Mouse (Mus musculus) cerebellum, adult 11 months (tissue): ENCODE data around the gene Rae1.
A peak's percentile ranks its signal among the peaks of the same experiment; 100 is the strongest.

Source experiments
- DNase-seq: peaks from one replicate; pipeline ENCODE4 v3.0.0; 2022

Rae1 gene

DNA sequence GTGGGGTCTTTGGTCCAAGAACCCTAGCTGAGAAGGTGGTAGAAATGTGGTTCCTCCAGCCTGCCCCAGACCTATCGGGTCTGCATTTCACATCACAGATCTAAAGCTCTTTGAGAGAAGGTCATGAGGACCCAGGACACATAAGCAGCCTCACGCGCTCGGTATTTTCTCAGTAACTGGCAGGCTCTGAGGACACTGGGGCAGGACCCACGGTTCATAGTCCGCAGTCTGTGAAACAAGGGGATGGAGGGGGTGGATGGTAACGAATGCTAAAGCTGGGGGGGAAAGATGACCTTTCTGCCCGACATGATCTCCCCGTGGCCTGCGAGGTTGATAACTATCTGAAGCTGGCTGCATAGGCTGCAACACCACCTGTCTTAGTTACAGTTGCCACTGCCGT, 2.2 kb upstream of the Rae1 start:
- no peak for DNase-seq

DNA sequence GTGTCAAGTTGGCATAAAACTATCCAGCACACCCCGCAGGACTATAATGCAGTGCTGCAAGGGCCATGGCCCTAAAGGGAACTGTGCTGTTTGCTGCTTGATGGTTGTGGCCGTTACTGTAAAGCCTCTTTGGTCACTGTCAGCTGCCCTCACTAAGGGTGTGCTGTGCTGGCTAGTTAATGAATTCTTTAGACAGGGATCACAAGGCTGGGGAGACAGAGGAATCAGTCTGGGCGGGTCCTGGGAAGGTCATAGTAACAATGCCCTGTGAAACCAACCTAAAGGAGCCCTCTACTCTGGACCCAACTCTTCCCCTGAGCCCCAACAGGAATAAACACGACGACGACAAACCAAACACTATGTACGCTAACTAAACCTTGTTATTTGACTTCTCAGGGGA, 1.4 kb upstream of the Rae1 start:
- DNase-seq = no peak

DNA sequence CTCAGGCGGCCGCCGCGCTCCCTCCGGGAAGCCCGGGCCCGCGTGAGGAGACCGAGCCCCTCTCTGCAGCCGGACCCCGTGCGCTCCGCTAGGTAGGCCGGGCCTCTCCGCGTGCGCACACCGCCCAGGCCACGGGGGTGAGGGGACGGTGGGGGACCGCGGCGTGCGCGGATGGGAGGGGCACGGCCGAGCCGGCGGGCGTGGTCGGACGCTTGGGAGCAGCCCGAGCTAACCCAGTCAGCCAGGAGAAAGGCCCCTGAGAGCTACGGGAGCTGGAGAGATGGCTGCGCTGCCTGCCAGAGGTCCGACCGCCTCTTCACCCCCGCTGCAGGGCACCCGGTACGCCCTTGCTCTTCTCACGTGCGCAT, 352 bp downstream of the Rae1 start:
- DNase-seq = no peak

DNA sequence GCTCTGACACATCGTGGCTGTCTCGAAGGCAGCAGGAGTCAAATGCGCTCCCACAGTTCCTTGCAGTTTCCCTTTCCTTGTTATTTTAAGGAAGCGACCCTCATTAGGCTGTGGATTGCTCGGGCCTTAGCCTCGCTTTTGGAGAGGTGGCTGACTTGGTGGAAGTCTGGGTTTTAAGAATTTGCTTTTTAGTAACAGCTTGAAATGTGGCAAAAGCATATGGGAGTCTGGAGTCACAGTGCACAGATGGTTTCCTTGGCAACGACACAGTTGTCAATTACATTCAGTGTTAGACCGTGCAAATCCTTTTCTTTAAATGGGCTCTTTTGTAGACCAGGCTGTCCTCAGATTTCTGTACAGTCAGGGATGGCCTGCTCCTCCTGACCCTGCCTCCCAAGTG, 1.0 kb downstream of the Rae1 start:
- no peak for DNase-seq

DNA sequence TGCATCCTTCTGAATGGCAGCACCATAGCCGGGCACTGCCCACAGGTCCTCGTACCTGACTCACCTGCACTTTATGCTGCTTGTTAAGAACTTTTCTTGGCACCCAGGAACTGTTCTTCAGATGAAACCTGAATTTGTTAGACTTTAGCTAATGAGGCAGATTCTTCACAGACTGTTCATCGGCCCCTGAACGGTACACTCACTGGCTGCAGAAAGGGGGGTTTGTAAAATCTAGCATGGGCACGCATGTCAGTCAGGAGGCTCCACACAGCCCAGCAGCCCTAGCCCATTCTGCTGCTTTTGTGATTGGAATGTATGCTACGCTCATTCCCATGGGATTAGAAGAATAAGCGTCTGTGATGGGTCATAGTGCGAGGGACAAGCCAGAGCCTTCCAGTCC, 3.8 kb downstream of the Rae1 start:
- no peak for DNase-seq

DNA sequence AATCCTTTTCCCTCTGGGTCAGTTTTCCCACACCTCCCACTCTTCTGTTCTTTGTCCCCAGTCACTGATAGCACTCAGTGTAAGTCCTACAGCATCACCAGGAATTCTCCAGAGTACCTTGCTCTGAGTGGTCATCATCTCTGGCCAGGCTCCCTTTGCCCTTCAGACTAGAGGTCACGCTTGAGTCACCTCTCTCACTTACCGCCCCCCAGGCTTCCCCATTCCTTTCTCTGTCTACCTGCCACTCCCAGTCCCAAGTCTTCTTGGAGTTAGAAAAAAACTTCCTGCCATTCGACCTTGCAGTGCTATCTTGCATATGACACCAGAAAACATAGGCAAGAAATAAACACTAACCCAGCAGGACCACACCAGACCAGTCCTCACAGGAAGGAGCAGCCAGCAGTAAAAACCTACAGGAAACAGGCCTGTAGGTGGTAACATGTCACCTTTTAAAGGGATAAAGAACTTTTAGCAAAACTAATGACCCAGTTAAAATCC, 10.4 kb downstream of the Rae1 start:
- no peak for DNase-seq

DNA sequence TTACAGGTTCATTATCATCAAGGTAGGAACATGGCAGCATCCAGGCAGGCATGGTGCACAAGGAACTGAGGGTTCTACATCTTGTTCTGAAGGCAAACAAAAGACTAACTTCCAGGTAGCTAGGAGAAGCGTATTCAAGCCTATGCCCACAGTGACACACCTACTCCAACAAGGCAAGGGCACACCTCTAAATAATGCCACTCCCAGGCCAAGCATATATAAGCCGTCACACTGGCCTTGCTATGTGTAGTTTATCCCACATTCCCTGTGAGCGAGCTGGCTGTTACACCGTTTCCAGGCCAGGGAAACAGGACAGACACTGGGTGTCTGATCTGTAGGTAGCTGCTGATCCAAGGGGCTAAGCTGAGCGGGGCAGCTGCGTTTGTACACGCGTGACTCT, 11.5 kb downstream of the Rae1 start:
- no peak for DNase-seq

DNA sequence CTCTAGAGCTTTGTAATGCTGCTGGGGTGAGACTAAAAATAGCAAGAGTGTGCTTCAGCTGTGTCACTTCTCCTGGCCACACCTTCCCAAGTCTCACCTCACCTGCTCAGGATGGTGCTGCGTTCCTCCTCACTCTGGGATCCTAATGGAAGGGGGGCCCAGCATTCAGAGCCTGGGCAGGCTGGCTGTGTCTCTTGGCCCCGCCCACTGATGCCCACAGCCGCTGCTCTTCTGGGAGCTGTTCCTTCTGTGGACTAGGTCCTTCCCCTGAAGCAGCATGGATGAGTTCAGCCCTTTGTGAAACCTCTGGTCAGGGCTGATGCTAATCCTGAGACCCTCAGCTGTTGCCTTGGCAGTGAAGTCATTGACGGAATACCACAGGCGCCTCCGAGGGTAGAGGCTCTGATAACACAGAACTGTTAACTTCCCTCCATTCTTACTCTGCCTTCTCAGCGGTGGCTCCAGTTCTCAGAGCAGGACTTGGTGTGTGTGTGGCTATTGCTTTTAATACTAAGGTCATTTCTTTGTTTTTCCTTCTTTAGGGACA, 14.9 kb downstream of the Rae1 start:
- DNase-seq = no peak

DNA sequence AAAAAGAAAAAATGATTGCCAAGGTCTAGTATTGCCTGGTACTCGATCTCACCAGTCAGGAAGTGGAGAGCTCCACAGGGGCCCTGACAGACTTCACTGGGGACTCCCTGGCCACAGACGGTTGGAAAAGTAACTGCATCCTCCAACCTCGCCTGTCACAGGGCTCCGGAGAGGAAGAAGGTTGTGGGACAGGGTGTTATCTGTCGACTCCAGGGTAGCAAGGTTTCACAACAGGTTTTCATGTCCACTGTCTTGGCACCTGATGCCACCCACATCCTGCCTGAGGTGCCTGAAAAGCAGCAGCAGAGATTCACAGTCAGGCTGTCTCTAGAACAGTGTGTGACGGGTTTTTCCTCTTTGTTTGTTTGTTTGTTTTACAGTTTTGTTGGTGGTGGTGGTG, 18.0 kb downstream of the Rae1 start:
- no peak for DNase-seq

DNA sequence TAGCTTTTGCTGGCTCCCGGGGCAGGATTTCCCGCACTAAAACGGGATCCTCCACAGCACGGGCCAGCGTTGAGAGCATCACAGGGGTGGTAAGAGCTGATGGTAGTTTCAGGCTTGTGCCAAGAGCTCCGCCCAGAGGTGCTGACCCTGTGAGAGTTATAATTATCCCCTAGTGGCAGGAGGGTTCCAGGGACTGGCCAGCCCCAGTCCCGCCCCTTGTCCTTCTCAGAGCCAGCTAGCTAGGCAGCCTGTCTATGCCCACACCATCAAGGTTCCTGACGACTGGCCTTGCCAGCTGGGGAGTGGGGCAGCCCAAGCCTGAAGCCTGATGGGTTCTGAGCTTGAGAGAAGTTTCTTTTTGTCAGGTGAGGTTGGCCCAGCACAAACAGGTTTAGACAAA, 18.7 kb downstream of the Rae1 start:
- DNase-seq = no peak

DNA sequence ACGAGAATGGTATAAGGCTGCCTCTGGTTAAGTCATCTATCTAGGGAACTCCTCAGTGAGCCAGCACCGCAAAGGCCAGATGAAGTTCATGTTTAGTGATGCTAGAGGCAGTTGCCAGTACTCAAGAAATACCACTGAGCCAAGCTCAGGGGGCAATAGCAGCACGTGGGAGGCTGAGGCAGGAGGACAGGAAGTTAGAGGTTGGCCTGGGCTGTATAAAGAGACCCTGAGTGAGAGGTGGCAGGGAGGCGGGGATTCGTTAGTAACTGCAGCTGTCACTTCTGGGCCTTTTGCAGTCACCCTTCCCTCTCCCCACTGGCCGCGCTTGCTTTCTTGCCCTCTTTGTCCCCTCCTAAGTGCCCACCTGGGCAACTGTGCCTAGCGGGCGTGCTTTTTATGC, 19.4 kb downstream of the Rae1 start:
- DNase-seq = no peak

DNA sequence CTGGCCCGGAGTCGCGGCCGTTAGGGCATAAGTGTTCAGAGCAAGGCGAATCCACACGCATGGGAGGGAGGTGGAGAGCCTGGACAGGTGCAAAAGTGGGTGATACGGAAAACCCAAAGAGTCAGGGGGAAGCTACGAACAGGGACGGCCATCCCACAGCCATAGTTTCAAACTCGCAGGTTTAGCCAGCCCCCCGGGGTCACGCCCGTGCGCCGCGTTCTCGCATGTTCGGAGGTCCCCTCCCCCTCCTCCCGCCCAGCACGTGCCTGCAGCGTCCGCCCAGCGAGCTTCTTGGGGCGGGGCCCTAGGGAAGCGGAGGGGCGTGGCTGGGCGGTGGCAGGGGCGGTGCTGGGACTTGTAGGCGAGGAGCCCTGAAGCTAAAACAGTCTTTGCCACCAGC, 19.9 kb downstream of the Rae1 start:
- peak; percentile 81 for DNase-seq

DNA sequence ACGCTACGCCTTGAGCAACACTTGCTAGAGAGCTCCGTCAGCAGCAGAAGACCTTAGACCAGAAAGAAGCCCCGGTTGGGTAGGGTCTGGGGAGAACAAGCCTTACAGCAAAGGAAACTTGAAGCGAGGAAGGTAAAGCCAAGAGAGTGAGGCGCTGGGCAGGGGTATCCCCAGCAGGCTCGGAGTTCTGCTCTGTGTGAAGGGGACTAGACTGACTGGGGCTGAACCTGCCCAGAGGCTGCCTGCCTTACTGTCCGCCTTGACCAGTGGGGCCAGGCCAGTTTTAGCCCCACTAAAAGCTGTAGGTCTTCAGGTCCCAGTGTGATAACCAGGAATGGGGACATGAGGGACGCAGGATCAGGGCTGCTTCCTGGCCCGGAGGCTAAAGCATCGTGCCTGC, 20.5 kb downstream of the Rae1 start, which contains the start of gene Rbm38:
Rbm38 (plus strand) TSS at position 69 of the 400 bp plus-strand sequence.
- no peak for DNase-seq

DNA sequence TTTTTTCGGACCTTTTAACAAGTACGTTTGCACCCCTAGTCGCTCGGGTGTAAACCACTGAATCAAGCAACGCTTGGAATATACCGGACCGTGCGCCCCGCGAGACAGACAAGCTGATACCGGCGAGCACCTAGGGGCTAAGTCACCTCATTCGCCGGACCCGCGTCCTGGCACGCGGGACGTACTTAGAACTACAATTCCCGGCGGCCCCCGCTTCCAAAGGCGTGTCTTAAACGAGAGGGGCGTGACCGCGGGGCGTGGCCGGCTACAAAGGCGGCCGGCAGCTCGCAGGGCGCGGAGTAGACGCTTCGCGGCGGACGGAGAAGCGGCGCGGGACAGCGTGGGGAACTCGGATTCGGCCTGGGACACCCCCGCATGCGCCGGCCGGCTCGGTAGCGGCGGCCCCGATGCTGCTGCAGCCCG, 21.7 kb downstream of the Rae1 start:
- peak; percentile 92 for DNase-seq

DNA sequence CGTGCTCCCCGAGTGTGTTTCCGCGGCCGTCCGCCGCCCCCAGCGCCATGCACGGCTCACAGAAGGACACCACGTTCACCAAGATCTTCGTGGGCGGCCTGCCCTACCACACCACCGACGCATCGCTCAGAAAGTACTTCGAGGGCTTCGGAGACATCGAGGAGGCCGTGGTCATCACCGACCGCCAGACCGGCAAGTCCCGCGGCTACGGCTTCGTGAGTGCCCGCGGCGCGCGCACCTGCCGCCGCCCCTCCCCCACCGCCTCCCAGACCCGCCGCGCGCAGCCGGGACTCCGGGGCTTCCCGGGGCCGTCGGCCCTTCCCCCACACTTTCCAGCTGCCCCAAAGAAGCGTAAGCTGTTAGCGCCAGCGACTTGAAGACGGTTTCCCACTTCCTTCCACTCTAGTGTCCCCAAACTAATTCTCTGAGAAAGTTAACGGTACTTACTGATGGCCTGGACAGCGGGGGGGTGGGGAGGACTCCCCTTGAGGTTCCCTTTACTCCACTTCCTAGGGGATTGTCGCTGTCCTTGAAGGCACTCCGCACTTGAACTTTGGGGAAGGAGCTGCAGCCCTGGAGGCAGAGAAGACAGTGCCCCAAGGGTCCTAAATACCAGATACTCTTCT, 22.3 kb downstream of the Rae1 start:
- DNase-seq = no peak

DNA sequence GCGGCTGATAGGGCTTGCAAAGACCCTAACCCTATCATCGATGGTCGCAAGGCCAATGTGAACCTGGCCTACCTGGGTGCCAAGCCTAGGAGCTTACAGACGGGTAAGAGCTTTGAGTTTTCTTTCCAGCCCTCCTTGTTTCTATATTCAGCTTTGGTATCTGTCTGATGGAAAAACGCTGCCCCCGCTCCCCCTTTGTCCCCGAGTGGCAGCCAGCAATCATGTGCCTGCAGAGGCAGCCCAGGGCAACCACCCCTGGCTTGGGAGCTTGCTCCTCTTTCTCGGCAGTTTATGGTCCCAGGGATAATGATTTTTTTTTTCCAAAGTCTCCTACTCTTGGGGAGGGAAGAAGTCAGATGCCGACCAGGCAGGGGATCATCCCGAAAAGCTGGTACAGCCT, 22.9 kb downstream of the Rae1 start:
- DNase-seq = no peak

DNA sequence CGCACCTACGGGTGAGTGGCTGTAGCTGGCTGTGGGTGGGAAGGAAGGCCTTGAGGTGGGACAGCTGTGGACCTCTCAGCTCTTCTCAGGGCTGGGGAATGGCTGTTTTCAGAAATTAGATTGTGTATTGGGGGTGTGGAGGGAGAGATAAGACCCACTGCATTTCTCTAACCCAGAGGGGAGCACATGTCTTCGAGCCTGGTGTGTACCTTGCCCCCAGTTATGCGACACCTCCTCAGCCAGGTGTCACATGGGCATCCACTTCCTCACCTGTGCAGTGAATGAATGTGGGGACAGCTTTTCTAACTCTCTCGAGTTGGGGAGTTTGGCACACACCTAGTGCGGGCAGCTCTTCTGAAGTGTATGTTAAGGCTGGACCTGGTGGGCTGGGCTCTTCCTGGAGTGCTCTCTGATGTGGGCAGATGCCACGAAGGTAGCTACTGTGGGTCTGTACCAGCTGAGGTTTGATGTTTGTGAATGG, 23.5 kb downstream of the Rae1 start:
- DNase-seq = no peak

DNA sequence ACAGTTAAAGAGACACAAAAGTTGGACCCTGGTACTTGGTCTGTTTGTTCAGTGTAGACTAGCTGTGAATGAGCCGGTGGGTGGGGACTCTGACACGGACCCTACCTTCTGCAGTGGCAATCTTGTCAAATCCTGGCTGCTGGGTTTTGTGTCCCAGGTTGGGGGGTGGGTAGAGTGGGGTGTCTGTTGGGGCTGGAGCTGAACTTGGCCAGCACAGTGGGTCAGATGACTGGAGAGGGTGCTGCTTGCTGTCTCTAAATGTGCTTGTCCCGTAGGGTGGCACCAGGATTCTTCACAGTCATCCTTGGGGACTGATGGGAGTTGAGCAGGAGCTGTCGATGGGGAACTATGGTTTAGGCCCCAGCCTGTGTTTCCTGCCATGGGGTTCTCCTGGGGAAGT, 24.0 kb downstream of the Rae1 start:
- no peak for DNase-seq

DNA sequence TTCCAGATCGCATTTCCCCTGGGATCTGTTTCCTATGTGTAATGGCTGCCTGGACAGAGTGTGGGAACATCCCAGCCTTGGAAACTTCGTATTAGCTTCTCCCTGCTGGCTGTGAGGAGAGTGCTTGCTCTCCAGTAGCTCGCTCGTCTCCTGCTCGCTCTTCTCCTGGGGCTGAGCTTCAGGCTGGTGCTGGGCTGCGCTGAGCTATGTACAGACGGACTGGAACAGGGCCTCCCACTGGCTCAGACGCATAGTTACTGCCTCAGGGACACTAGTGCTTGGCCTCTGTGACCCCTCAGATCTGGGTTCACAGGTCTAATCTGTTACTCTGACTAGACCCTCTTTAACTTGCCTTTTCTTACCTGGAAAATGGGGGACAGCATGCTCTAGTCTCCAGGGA, 24.5 kb downstream of the Rae1 start:
- no peak for DNase-seq

DNA sequence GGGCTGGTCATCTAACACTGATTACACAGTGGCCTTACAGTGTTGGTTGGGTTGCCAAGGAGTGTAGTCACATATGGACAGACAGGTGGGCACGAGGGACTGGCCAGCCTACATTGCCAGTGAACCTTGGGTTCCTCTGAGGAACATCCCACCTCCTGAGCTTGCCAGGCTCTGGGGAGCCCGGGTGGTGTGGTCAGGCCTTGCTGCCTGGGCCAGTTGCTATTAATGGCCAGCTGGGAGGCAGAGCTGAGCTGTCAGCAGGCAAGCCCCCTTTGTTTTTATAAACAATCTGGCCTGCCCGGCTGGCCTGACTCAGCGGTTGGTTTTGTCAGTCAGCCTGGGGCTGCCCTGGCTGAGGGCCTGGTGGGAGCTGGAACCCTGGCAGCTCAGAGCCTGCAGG, 25.0 kb downstream of the Rae1 start:
- peak; percentile 31 for DNase-seq

DNA sequence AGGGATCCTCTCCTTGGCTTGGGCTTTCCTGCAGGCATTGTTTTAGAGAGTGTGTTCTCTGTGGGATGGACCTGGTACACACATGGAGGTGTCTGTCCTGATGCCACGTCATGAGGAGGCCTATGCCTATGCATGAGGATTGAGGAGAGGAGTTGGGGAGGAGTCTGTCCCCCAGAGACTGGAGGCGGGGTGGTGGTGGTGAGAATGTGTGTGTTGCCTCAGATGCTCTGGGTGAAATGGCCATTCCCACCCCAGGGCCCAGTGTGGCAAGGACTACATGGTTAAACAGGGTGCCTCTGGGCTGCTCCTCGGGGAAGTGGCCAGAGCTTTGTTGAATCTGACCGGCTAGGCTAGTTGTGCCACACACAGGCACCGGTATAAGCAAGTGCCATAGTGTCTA, 26.4 kb downstream of the Rae1 start:
- DNase-seq = no peak

DNA sequence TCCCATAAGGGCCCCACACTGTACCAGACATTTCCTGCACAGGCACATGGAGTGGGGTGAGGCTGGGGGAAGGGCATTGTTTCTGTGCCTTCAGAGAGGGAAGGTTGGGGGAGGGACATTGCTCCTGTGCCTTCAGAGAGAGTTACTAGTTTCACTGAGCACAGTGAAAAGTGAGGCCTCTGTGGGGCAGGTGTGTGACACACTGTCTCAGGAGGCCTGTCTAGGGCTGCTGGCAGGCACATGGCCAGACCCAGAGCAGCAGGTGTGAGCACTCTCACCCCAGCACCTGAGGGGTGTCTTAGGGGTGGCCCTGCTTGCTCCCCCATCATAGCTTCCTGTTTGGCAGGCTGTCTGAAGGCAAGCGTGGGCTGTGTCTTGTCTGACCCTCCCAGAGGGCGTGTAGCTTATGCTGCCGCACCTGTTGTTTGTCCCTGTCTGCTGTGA, 26.8 kb downstream of the Rae1 start:
- no peak for DNase-seq

DNA sequence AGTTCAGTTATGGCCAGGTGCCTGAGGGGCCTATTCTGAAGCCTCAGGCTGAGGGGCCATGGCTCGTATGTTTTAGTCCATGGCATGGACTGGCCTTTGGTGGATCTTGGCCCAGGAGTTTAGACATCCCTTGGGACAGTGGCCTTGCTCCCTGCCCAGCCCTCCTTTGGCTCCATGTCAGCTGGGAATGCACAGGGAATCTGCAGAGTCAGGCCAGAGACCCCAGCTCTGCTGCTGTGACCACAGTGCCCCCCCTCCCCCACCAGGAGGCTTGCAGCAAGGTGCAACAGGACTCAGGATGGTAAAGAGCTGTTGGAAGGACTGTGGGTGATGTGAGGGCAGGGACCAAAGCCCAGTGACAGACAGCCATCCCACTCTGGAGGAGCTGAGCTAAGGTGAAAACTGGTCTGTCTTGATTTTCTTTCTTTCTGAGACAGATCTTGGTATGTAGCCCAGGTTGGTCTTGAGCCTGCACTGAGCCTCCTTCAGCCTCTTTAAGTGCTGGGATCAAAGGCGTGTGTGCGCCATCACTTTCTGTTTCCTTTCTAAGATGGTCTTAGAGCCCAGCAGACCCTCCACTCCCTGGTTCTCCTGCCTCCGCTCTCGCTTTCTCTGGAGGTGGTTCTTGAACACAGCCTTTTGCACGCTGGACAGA, 27.4 kb downstream of the Rae1 start:
- DNase-seq = no peak

DNA sequence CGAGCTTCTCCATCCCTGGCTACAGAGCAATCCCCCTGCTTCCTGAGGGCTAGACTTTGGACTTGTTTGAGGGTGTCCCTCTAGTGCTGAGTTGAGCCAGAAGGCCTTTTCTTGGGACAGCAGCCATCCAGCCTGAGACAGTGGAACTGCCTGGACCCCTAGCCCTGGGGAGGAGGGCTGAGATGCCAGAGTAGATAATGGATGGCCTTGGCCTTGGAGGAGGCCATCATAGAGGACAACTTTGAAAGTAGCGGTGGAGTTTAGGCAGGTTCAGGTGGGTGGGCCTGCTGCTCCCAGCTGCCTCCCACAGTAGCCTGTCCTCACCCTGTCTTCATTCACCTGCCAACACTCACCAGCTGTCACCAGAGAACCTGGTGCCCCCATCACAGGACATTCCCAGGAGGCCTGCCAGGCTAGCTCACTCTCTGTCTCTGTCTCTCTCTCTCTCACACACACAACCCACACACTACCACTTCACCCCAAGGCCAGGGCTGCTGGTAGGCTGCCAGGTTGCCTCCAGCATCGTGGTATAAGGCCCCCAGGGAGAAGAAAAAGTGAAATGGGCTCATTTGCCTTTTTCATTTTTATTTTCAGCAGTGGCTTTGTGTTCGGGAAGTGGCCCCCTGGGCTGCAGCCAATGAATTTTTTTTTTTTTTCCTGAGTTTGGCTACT, 28.0 kb downstream of the Rae1 start:
- no peak for DNase-seq
